Comparison of ENCODE assay signal across 13 mouse cellular contexts in the genomic region with DNA sequence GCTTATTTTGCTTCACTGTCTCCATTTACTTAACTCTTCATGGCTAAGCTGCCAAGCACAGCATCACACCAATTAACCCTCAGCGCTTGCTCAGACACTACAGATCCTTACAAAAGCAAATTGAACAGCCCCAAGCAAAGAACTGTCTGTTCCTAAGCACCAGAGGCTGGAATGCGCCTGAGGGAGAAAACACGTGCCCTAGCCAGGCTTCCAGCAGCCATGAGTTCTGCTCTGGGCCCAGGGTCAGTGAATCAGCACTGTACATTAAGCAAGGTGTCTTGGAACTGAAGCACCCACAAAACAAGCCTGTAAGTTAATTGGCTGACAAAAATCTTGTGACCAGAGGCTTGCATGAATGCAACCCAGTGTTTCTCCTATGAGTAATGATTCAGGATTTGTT. TPM values are rescaled to one million over a fixed set of nuclear protein-coding genes. Genes with fewer than 3 reads are reported as not detected.
A peak's percentile ranks its signal among the peaks of the same experiment; 100 is the strongest.
DNase-seq lines count a peak whose midpoint lies in the region; ATAC-seq and TF ChIP-seq lines count a peak whose summit lies in the region.
"Had no signal": no experiment of that assay in that cellular context is flagged by ENCODE, and none has a peak within 500 bp of the region (broad histone marks: within the 10 kb centered on the region; RNA-seq: fewer than 3 reads in every experiment).

No protein-coding gene starts in this region.

- no peak overlapping the region for H3K4me3 ChIP-seq in ES-Bruce4 (ENCODE audit: low read depth, low read length)
- H3K4me3 ChIP-seq in forebrain, embryonic 15.5 days = no peak overlapping the region
- no peak overlapping the region for H3K4me3 ChIP-seq in midbrain, embryonic 13.5 days (replicated peaks)
- H3K4me3 ChIP-seq: embryonic facial prominence, embryonic 13.5 days had no signal

- H3K9me3 ChIP-seq in ES-Bruce4 (replicated peaks; ENCODE audit: control insufficient read depth, insufficient read depth, low read length, poor library complexity, severe bottlenecking) = no peaks in the 10 kb centered on the region
- no peaks in the 10 kb centered on the region for H3K9me3 ChIP-seq in forebrain, embryonic 15.5 days
- no peaks in the 10 kb centered on the region for H3K9me3 ChIP-seq in midbrain, embryonic 13.5 days
- H3K9me3 ChIP-seq: embryonic facial prominence, embryonic 13.5 days had no signal

- no peak overlapping the region for H3K4me2 ChIP-seq in forebrain, embryonic 15.5 days (replicated peaks)
- no peak overlapping the region for H3K4me2 ChIP-seq in midbrain, embryonic 13.5 days (replicated peaks)
- H3K4me2 ChIP-seq: embryonic facial prominence, embryonic 13.5 days had no signal

- TF ChIP-seq POLR2A in ES-Bruce4 (IDR thresholded peaks at IDR 0.05; ENCODE audit: insufficient read depth, low read length) = no peak

- peak; percentile 58 for DNase-seq in embryo, embryonic 10 days (ENCODE audit: low spot score)
- no peak for DNase-seq in frontal cortex, postnatal 10 days (ENCODE audit: low spot score in 2 of 2)
- no peak for DNase-seq in right cerebral cortex, postnatal 10 days (ENCODE audit: low spot score in 2 of 2)
- DNase-seq in spleen, postnatal 10 days (ENCODE audit: low spot score in 2 of 2) = no peak
- DNase-seq in thymus, postnatal 0 days (ENCODE audit: low spot score) = no peak
- DNase-seq: adrenal gland, adult 2 months; heart, adult 18-20 months; heart, postnatal 4 days had no signal

- no peaks in the 10 kb centered on the region for H3K27me3 ChIP-seq in ES-Bruce4 (ENCODE audit: control insufficient read depth, insufficient read depth, low read length, poor library complexity, severe bottlenecking)
- H3K27me3 ChIP-seq in forebrain, embryonic 15.5 days = no peaks in the 10 kb centered on the region
- peaks cover 13% of the 10 kb centered on the region; the same call in 1 of the 2 replicates for H3K27me3 ChIP-seq in midbrain, embryonic 13.5 days
- H3K27me3 ChIP-seq: CH12.LX; embryonic facial prominence, embryonic 13.5 days had no signal

- TF ChIP-seq EP300 in ES-Bruce4 (IDR thresholded peaks at IDR 0.05; ENCODE audit: insufficient read depth, low read depth, low read length) = peak; percentile 96

- no peak overlapping the region for H3K9ac ChIP-seq in ES-Bruce4 (ENCODE audit: low read depth, poor library complexity, severe bottlenecking)
- no peak overlapping the region for H3K9ac ChIP-seq in forebrain, embryonic 15.5 days (replicated peaks)
- H3K9ac ChIP-seq in midbrain, embryonic 13.5 days (replicated peaks) = no peak overlapping the region
- H3K9ac ChIP-seq: embryonic facial prominence, embryonic 13.5 days had no signal

- TF ChIP-seq CTCF in ES-Bruce4 (IDR thresholded peaks at IDR 0.05; ENCODE audit: low read depth, low read length) = no peak

- 6% methylated on average over 3 of the region's 3 CpGs for WGBS in forebrain, embryonic 15.5 days
- 15% methylated on average over 3 of the region's 3 CpGs for WGBS in midbrain, embryonic 13.5 days

- H3K4me1 ChIP-seq in ES-Bruce4 (ENCODE audit: control insufficient read depth, insufficient read depth, low read length) = peaks cover 13% of the 10 kb centered on the region
- H3K4me1 ChIP-seq in forebrain, embryonic 15.5 days = peaks cover 9% of the 10 kb centered on the region
- H3K4me1 ChIP-seq in midbrain, embryonic 13.5 days (replicated peaks) = peaks cover 12% of the 10 kb centered on the region

- peak; percentile 73 for ATAC-seq in forebrain, embryonic 15.5 days (replicated peaks)
- peak; percentile 79 for ATAC-seq in midbrain, embryonic 13.5 days

- H3K27ac ChIP-seq in ES-Bruce4 (ENCODE audit: insufficient read depth, low read length) = peak overlapping the region; percentile 92
- H3K27ac ChIP-seq in forebrain, embryonic 15.5 days (replicated peaks) = 0 out of 2 replicates have a peak overlapping the region, but pooled peaks have one; percentile 13
- 0 out of 2 replicates have a peak overlapping the region, but pooled peaks have one; percentile 6 for H3K27ac ChIP-seq in midbrain, embryonic 13.5 days
- H3K27ac ChIP-seq: embryonic facial prominence, embryonic 13.5 days had no signal

- no peaks in the 10 kb centered on the region for H3K36me3 ChIP-seq in ES-Bruce4 (ENCODE audit: control insufficient read depth, insufficient read depth, low read length, poor library complexity, severe bottlenecking)
- no peaks in the 10 kb centered on the region for H3K36me3 ChIP-seq in forebrain, embryonic 15.5 days
- H3K36me3 ChIP-seq in midbrain, embryonic 13.5 days = no peaks in the 10 kb centered on the region
- H3K36me3 ChIP-seq: embryonic facial prominence, embryonic 13.5 days had no signal

RNA-seq across cellular contexts. Expression of a gene that starts 18.5 kb away (rescaled TPM):
- 29.9 and 31.8 TPM in 2 replicates for polyA plus RNA-seq in ES-Bruce4 (2011; ENCODE audit: insufficient read depth, insufficient read length, low read depth, missing spikeins)
- polyA plus RNA-seq in forebrain, embryonic 15.5 days (2015; fragmentation: Nextera tagmentation; extraction: Ambion mirVana) = 0.38 and 0.51 TPM in 2 replicates
- 0.23 and 0.65 TPM in 2 replicates for polyA plus RNA-seq in midbrain, embryonic 13.5 days (2015; fragmentation: Nextera tagmentation; extraction: Ambion mirVana)
- 0.19 and 0.36 TPM in 2 replicates for polyA plus RNA-seq in thymus, postnatal 0 days (2015; fragmentation: Nextera tagmentation; extraction: Ambion mirVana)

Comparison
In these comparisons a context has a peak if more than half of its experiments do, and no peak if none do; other contexts are left out.
1. H3K27ac ChIP-seq: peak in every context shown above with its lines; median percentile 92 in ES-Bruce4; 13 in forebrain, embryonic 15.5 days; 6 in midbrain, embryonic 13.5 days.
2. RNA of a gene that starts 18.5 kb away (polyA plus RNA-seq): 29.9 to 31.8 TPM in ES-Bruce4; 0.23 to 0.65 TPM in midbrain, embryonic 13.5 days, 0.38 to 0.51 TPM in forebrain, embryonic 15.5 days and 0.19 to 0.36 TPM in thymus, postnatal 0 days; every median in the first group is over 10 times any median in the second.